Mouse (Mus musculus): ENCODE data around the gene Itsn1. TPM values are rescaled to one million over a fixed set of nuclear protein-coding genes. Genes with fewer than 3 reads are reported as not detected.

The Itsn1 gene
- polyA plus RNA-seq, 1 experiment from 2014 or later = 23.3 TPM

- Histone ChIP-seq H3K4me1 (peaks cover 7% of the 10 kb centered on the region), H3K36me3 (no peaks in the 10 kb centered on the region)
- ATAC-seq (ENCODE audit: insufficient number of reproducible peaks, low FRiP score, low TSS enrichment, low read depth) = no peak
These were observed 234.4 kb downstream of the Itsn1 start for GRCm38 (mm10) chr16:91963556-91963900.

GRCm38 (mm10) chr16:91964308-91965178 lies 235.5 kb downstream of the Itsn1 start:
- WGBS = 78% methylated on average over 13 of the region's 13 CpGs
- Histone ChIP-seq H3K4me3 (replicated peaks) (no peak overlapping the region), H3K27ac (replicated peaks) (no peak overlapping the region), H3K9me3 (replicated peaks) (no peaks in the 10 kb centered on the region), H3K4me1 (peaks cover 7% of the 10 kb centered on the region), H3K36me3 (no peaks in the 10 kb centered on the region), H3K4me2 (replicated peaks) (no peak overlapping the region), H3K9ac (no peak overlapping the region), H3K27me3 (no peaks in the 10 kb centered on the region)
- no peak for ATAC-seq (ENCODE audit: insufficient number of reproducible peaks, low FRiP score, low TSS enrichment, low read depth)

More at GRCm38 (mm10) chr16:91963556-91963900, 234.4 kb downstream of the Itsn1 start:
- no peak overlapping the region for H3K27ac ChIP-seq (replicated peaks)
- no peaks in the 10 kb centered on the region for H3K9me3 ChIP-seq (replicated peaks)
- no peak overlapping the region for H3K9ac ChIP-seq
- H3K4me3 ChIP-seq (replicated peaks) = no peak overlapping the region
- no peaks in the 10 kb centered on the region for H3K27me3 ChIP-seq
- no peak overlapping the region for H3K4me2 ChIP-seq (replicated peaks)
- 75% methylated on average over 3 of the region's 3 CpGs for WGBS

GRCm38 (mm10) chr16:91968725-91969124 lies 239.6 kb downstream of the Itsn1 start:
- Histone ChIP-seq H3K4me1 (no peaks in the 10 kb centered on the region), H3K4me2 (replicated peaks) (no peak overlapping the region), H3K27me3 (no peaks in the 10 kb centered on the region), H3K9me3 (replicated peaks) (no peaks in the 10 kb centered on the region), H3K36me3 (no peaks in the 10 kb centered on the region), H3K9ac (no peak overlapping the region), H3K4me3 (replicated peaks) (no peak overlapping the region), H3K27ac (replicated peaks) (no peak overlapping the region)
- ATAC-seq (ENCODE audit: insufficient number of reproducible peaks, low FRiP score, low TSS enrichment, low read depth) = no peak
- 84% methylated on average over 10 of the region's 10 CpGs for WGBS

- Histone ChIP-seq H3K27ac (replicated peaks) (no peak overlapping the region), H3K4me1 (no peaks in the 10 kb centered on the region), H3K36me3 (no peaks in the 10 kb centered on the region), H3K4me3 (replicated peaks) (no peak overlapping the region), H3K4me2 (replicated peaks) (no peak overlapping the region), H3K9me3 (replicated peaks) (no peaks in the 10 kb centered on the region), H3K27me3 (no peaks in the 10 kb centered on the region), H3K9ac (no peak overlapping the region)
- no peak for ATAC-seq (ENCODE audit: insufficient number of reproducible peaks, low FRiP score, low TSS enrichment, low read depth)
- WGBS = 49% methylated on average over 10 of the region's 10 CpGs
These were observed 240.5 kb downstream of the Itsn1 start for GRCm38 (mm10) chr16:91969516-91970031.

Small RNAs within 50 kb of the gene (microRNA-seq; reads per million reads assigned to microRNA genes)
- gene Gm27773 (ENCODE audit: borderline number of aligned reads) = not detected

Other genes starting within 250 kb of the Itsn1 start
- 57.1 and 57.4 TPM in 2 replicates for gene Ifnar1, start 244.0 kb upstream of the Itsn1 start, polyA plus RNA-seq (2015; fragmentation: Nextera tagmentation; extraction: Ambion mirVana)
- gene Ifngr2, start 182.2 kb upstream of the Itsn1 start, polyA plus RNA-seq (2015; fragmentation: Nextera tagmentation; extraction: Ambion mirVana) = 58.8 and 63.2 TPM in 2 replicates
- gene Tmem50b, start 131.5 kb upstream of the Itsn1 start, polyA plus RNA-seq (2015; fragmentation: Nextera tagmentation; extraction: Ambion mirVana) = 44.4 and 50.9 TPM in 2 replicates
- 3.7 TPM in 2 replicates for gene Dnajc28, start 110.3 kb upstream of the Itsn1 start, polyA plus RNA-seq (2015; fragmentation: Nextera tagmentation; extraction: Ambion mirVana)
- gene Gart, start 82.3 kb upstream of the Itsn1 start, polyA plus RNA-seq (2015; fragmentation: Nextera tagmentation; extraction: Ambion mirVana) = 96.7 and 97.1 TPM in 2 replicates
- gene Son, start 81.8 kb upstream of the Itsn1 start, polyA plus RNA-seq (2015; fragmentation: Nextera tagmentation; extraction: Ambion mirVana) = 125 and 135 TPM in 2 replicates
- gene Donson, start 40.5 kb upstream of the Itsn1 start, polyA plus RNA-seq (2015; fragmentation: Nextera tagmentation; extraction: Ambion mirVana) = 18.2 and 19.0 TPM in 2 replicates
- gene Cryzl1, start 306 bp upstream of the Itsn1 start, polyA plus RNA-seq (2015; fragmentation: Nextera tagmentation; extraction: Ambion mirVana) = 71.1 and 75.7 TPM in 2 replicates